Mouse (Mus musculus): ENCODE measurements at regions not wholly inside any gene's neighbourhood (a gene's known extent, or its start where the extent isn't known, plus 50 kb on each side); places are given as distances from the start of the nearest gene placed in this dataset.

DNA sequence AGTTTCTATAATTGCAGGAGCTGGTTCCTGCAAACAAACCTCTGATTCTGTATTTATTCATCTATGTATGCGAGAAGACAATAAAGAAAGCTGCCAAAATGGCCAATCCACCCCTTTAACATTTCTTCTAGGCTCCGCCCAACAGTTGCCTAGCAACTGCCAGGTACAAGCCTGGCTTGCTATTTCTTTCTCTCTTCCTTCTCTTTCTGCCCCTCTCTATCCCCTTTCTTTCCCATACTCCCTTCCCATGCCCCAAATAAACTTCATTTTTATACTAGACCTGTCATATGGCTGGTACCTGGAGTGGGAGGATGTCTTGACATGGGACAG is 53.2 kb upstream of the Smlr1 start:
- Histone ChIP-seq H3K4me3 (ENCODE audit: insufficient read depth, low read length) (no peak overlapping the region), H3K4me1 (ENCODE audit: control insufficient read depth, insufficient read depth, low read length) (no peaks in the 10 kb centered on the region), H3K27ac (ENCODE audit: insufficient read depth, low read length) (no peak overlapping the region)
- TF ChIP-seq POLR2A (IDR thresholded peaks at IDR 0.05; ENCODE audit: low read depth, low read length) (no peak), CTCF (IDR thresholded peaks at IDR 0.05; ENCODE audit: borderline replicate concordance, insufficient read depth, low read length) (no peak)

DNA sequence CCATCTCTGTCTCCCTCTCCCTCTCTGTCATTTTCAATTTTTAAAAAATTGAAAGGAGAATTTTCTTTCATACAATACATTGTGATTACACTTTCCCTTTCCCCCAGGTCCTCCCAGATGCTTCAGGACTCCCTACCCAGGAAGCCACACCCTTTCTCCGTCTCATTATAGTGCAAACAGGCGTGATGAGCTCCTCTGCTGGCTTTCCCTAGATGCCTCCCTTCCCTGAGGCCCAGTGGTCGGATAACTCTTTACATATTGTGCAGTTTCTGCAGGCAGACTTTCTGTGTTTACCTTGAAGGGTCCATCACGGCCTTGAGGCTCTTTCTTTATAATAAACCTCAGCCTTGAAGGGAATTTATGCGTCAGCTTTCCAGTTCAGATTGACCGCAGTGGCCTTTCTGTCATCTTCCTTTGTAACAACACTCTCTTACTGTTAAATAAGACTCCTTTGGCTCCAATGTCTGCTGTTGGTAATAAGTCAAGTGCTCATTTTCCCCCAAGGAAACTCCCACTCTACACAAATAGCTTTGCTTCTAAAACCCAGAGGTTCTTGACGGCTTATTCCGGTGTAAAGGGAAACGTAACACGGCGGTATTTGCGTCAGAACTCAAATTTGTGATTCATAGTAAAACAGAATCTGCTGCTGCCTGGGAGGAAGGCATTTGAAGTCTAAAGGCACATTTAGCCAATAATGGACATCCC is 52.7 kb upstream of the Smlr1 start:
- no peak for TF ChIP-seq POLR2A (IDR thresholded peaks at IDR 0.05; ENCODE audit: low read depth, low read length)
- no peak for TF ChIP-seq CTCF (IDR thresholded peaks at IDR 0.05; ENCODE audit: borderline replicate concordance, insufficient read depth, low read length)
- no peaks in the 10 kb centered on the region for H3K4me1 ChIP-seq (ENCODE audit: control insufficient read depth, insufficient read depth, low read length)
- no peak overlapping the region for H3K27ac ChIP-seq (ENCODE audit: insufficient read depth, low read length)
- H3K4me3 ChIP-seq (ENCODE audit: insufficient read depth, low read length) = no peak overlapping the region
